Mouse (Mus musculus) spleen, adult 2 months (tissue): ENCODE results near the gene Slc24a3. TPM values are rescaled to one million over a fixed set of nuclear protein-coding genes. Genes with fewer than 3 reads are reported as not detected.

Source experiments
- DNase-seq, 2 experiments: peaks; one replicate each; pipeline versions ENCODE4 v3.0.0 to v3.0.0-alpha.2; 2012 to 2021; ENCODE audit warnings: low spot score in 2 of 2, low read depth in 1 of 2
- H3K27ac ChIP-seq: fragments of 200-500 bp; 2 replicates; pipeline ENCODE4 v1.5.1; 2012; ENCODE audit warnings: low read length, inconsistent platforms; ENCODE audit not compliant: insufficient read depth
- H3K27me3 ChIP-seq: fragments of 200-500 bp; 2 replicates; pipeline ENCODE4 v1.6.1; 2012; ENCODE audit warnings: mild to moderate bottlenecking, moderate library complexity, low read length, inconsistent platforms; ENCODE audit not compliant: control insufficient read depth, insufficient read depth
- H3K36me3 ChIP-seq: fragments of 200-500 bp; 2 replicates; pipeline ENCODE4 v1.6.1; 2012; ENCODE audit warnings: mild to moderate bottlenecking, low read length, inconsistent platforms; ENCODE audit not compliant: control insufficient read depth, insufficient read depth
- H3K4me1 ChIP-seq: fragments of 200-500 bp; 2 replicates; pipeline ENCODE4 v1.6.1; 2011; ENCODE audit warnings: inconsistent platforms; ENCODE audit not compliant: control insufficient read depth, insufficient read depth, insufficient read length
- H3K4me3 ChIP-seq: fragments of 200-500 bp; 2 replicates; pipeline ENCODE4 v1.5.1; 2011; ENCODE audit warnings: mild to moderate bottlenecking, inconsistent platforms; ENCODE audit not compliant: insufficient read depth, insufficient read length; ENCODE audit errors: extremely low read depth
- CTCF ChIP-seq: fragments of 200-500 bp; IDR thresholded peaks from 2 replicates; pipeline ENCODE4 v1.5.1; 2011; ENCODE audit warnings: mild to moderate bottlenecking, inconsistent platforms; ENCODE audit not compliant: insufficient read depth, insufficient read length, insufficient replicate concordance; ENCODE audit errors: extremely low read depth
- POLR2A ChIP-seq: fragments of 200-500 bp; IDR thresholded peaks from 2 replicates; pipeline ENCODE4 v1.6.1; 2011; ENCODE audit warnings: low read depth, low read length, inconsistent platforms
- WGBS: fragments of 180-500 bp; shearing (Covaris S2); methylation state at CpG from one replicate; pipeline ENCODE4 v1.1.7; 2018; 5-methylcytosine and 5-hydroxymethylcytosine counted together
- polyA plus RNA-seq: library from polyadenylated mRNA; depleted of rRNA; stranded (reverse); fragments of >200 nt; gene quantifications from 2 replicates; pipeline ENCODE4 v1.2.3, GENCODE M21; 2012

Slc24a3 gene
- polyA plus RNA-seq, 1 experiment, result 1.9 TPM

- DNase-seq, result no peak
- no peaks in the 10 kb centered on the region for H3K4me1 ChIP-seq
- H3K4me3 ChIP-seq, result no peak overlapping the region
- no peak overlapping the region for H3K27ac ChIP-seq
- 82% methylated on average over 3 of the region's 3 CpGs for WGBS
- H3K27me3 ChIP-seq, result no peaks in the 10 kb centered on the region
- no peak for TF ChIP-seq POLR2A
- no peak for TF ChIP-seq CTCF
- H3K36me3 ChIP-seq, result no peaks in the 10 kb centered on the region
Observed at GRCm38 (mm10) chr2:145656121-145656520, 488.6 kb downstream of the Slc24a3 start.

- WGBS, result 73% methylated on average over 1 of the region's 1 CpGs
- TF ChIP-seq CTCF, result no peak
- no peak for TF ChIP-seq POLR2A
- no peak for DNase-seq
- no peak overlapping the region for H3K27ac ChIP-seq
- H3K36me3 ChIP-seq, result no peaks in the 10 kb centered on the region
- no peaks in the 10 kb centered on the region for H3K4me1 ChIP-seq
- H3K4me3 ChIP-seq, result no peak overlapping the region
- no peaks in the 10 kb centered on the region for H3K27me3 ChIP-seq
Observed at GRCm38 (mm10) chr2:145656716-145657115, 489.2 kb downstream of the Slc24a3 start.

GRCm38 (mm10) chr2:145661242-145661641 is 493.7 kb downstream of the Slc24a3 start:
- no peak overlapping the region for H3K27ac ChIP-seq
- no peak for DNase-seq
- H3K4me3 ChIP-seq, result no peak overlapping the region
- TF ChIP-seq CTCF (no peak), POLR2A (no peak)
- H3K36me3 ChIP-seq, result no peaks in the 10 kb centered on the region
- no peaks in the 10 kb centered on the region for H3K4me1 ChIP-seq
- H3K27me3 ChIP-seq, result no peaks in the 10 kb centered on the region
- 89% methylated on average over 7 of the region's 7 CpGs for WGBS

- Histone ChIP-seq H3K4me1 (no peaks in the 10 kb centered on the region), H3K36me3 (no peaks in the 10 kb centered on the region), H3K27me3 (no peaks in the 10 kb centered on the region), H3K4me3 (no peak overlapping the region), H3K27ac (no peak overlapping the region)
- TF ChIP-seq POLR2A, result no peak
- TF ChIP-seq CTCF, result no peak
- WGBS, result 87% methylated on average over 7 of the region's 7 CpGs
- no peak for DNase-seq
Observed at GRCm38 (mm10) chr2:145663899-145664298, 496.3 kb downstream of the Slc24a3 start.

GRCm38 (mm10) chr2:145664311-145664710 is 496.8 kb downstream of the Slc24a3 start:
- no peak overlapping the region for H3K27ac ChIP-seq
- no peak for DNase-seq

GRCm38 (mm10) chr2:145668135-145668534 is 500.6 kb downstream of the Slc24a3 start:
- Histone ChIP-seq H3K27ac (no peak overlapping the region), H3K4me3 (no peak overlapping the region), H3K4me1 (no peaks in the 10 kb centered on the region), H3K36me3 (no peaks in the 10 kb centered on the region), H3K27me3 (no peaks in the 10 kb centered on the region)
- 75% methylated on average over 4 of the region's 4 CpGs for WGBS
- no peak for DNase-seq
- TF ChIP-seq POLR2A (no peak), CTCF (no peak)

More at GRCm38 (mm10) chr2:145664311-145664710, 496.8 kb downstream of the Slc24a3 start:
- H3K27me3 ChIP-seq, result no peaks in the 10 kb centered on the region
- no peak overlapping the region for H3K4me3 ChIP-seq
- TF ChIP-seq POLR2A, result no peak
- TF ChIP-seq CTCF, result no peak
- no peaks in the 10 kb centered on the region for H3K36me3 ChIP-seq
- H3K4me1 ChIP-seq, result no peaks in the 10 kb centered on the region
- WGBS, result 98% methylated on average over 2 of the region's 2 CpGs

- 72% methylated on average over 4 of the region's 4 CpGs for WGBS
- no peak for DNase-seq
Observed at GRCm38 (mm10) chr2:145670131-145670530, 502.6 kb downstream of the Slc24a3 start.

More at GRCm38 (mm10) chr2:145670131-145670530, 502.6 kb downstream of the Slc24a3 start:
- Histone ChIP-seq H3K27me3 (no peaks in the 10 kb centered on the region), H3K36me3 (no peaks in the 10 kb centered on the region), H3K27ac (no peak overlapping the region), H3K4me3 (no peak overlapping the region), H3K4me1 (no peaks in the 10 kb centered on the region)
- no peak for TF ChIP-seq CTCF
